Mouse (Mus musculus) ES-Bruce4 (cell line): Measurements from ENCODE around the gene Cadm3.

Experiments
- CTCF ChIP-seq: IDR thresholded peaks from one replicate; pipeline ENCODE4 v1.8.1; 2011; ENCODE audit warnings: low read depth, low read length
- EP300 ChIP-seq: IDR thresholded peaks from 2 replicates; pipeline ENCODE4 v1.6.1; 2011; ENCODE audit warnings: low read depth, low read length; ENCODE audit not compliant: insufficient read depth
- POLR2A ChIP-seq: IDR thresholded peaks from one replicate; pipeline ENCODE4 v1.8.1; 2011; ENCODE audit warnings: low read length; ENCODE audit not compliant: insufficient read depth

DNA sequence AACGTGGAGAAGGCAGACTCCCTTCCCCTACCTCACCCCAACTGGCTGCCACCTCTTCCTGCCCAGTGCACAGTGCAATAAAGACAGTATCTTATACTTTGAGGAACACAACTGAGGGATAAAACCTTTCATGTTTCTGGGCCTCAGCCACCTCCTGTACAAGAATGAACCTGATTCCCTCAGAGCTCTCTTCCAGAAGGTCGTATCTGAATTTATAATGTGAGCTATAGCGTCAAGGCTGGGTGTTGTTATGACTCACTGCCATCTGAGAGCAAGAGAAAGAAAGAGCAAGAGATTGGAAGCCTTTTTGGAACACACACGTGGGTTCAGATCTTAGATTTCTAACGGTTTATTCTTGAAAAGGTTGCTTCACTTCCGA, 45.3 kb downstream of the Cadm3 start:
- TF ChIP-seq CTCF, result no peak
- no peak for TF ChIP-seq POLR2A
- TF ChIP-seq EP300, result no peak
